Mouse (Mus musculus) adrenal gland, adult (tissue): ENCODE data around the gene Uspl1.
"Not testable (repeated sequence)": the region's sequence is repeated elsewhere in the genome, so short reads cannot be mapped to it uniquely, and the experiment has no call there.

Experiments
- DNase-seq, 2 experiments: peaks; one replicate each; pipeline ENCODE4 v3.0.0; 2022 to 2023; ENCODE audit warnings: low spot score in 1 of 2; ENCODE audit not compliant: inconsistent age in 2 of 2

Uspl1 gene

GRCm38 (mm10) chr5:149184104-149184843, at the start of gene Uspl1, which contains the start of gene Hmgb1:
Gene Uspl1 (plus strand): TSS chr5:149184350.
Gene Hmgb1 (minus strand): TSS chr5:149184489.
- DNase-seq, result peak; percentile 99

GRCm38 (mm10) chr5:149134751-149135454, 49.2 kb upstream of the Uspl1 start:
- DNase-seq, result no peak

GRCm38 (mm10) chr5:149135455-149136354, 48.4 kb upstream of the Uspl1 start:
- peak in 1 of 2 experiments; percentile 42 for DNase-seq

GRCm38 (mm10) chr5:149136933-149137365, 47.2 kb upstream of the Uspl1 start:
- peak in 1 of 2 experiments; percentile 37 for DNase-seq

GRCm38 (mm10) chr5:149137447-149137846, 46.7 kb upstream of the Uspl1 start:
- no peak for DNase-seq

- not testable (repeated sequence) for DNase-seq
Observed at GRCm38 (mm10) chr5:149138087-149138486, 46.1 kb upstream of the Uspl1 start.

GRCm38 (mm10) chr5:149140336-149140735, 43.8 kb upstream of the Uspl1 start:
- DNase-seq, result no peak

- not testable (repeated sequence) for DNase-seq
Observed at GRCm38 (mm10) chr5:149141155-149141554, 43.0 kb upstream of the Uspl1 start.

GRCm38 (mm10) chr5:149143766-149144375, 40.3 kb upstream of the Uspl1 start:
- peak; percentile 39 to 74 for DNase-seq

GRCm38 (mm10) chr5:149146691-149147090, 37.5 kb upstream of the Uspl1 start:
- no peak for DNase-seq

GRCm38 (mm10) chr5:149147386-149148000, 36.7 kb upstream of the Uspl1 start:
- no peak for DNase-seq

- no peak for DNase-seq
Observed at GRCm38 (mm10) chr5:149150882-149151281, 33.3 kb upstream of the Uspl1 start.

GRCm38 (mm10) chr5:149152063-149152773, 31.9 kb upstream of the Uspl1 start:
- peak in 1 of 2 experiments; percentile 39 for DNase-seq

GRCm38 (mm10) chr5:149152774-149153155, 31.4 kb upstream of the Uspl1 start:
- peak; percentile 35 to 53 for DNase-seq

- DNase-seq, result no peak
Observed at GRCm38 (mm10) chr5:149156886-149157563, 27.1 kb upstream of the Uspl1 start.

- DNase-seq, result no peak
Observed at GRCm38 (mm10) chr5:149159021-149159420, 25.1 kb upstream of the Uspl1 start.

GRCm38 (mm10) chr5:149160469-149160868, 23.7 kb upstream of the Uspl1 start:
- peak; percentile 31 to 80 for DNase-seq

- peak in 1 of 2 experiments; percentile 68 for DNase-seq
Observed at GRCm38 (mm10) chr5:149162890-149163289, 21.3 kb upstream of the Uspl1 start.

- DNase-seq, result peak in 1 of 2 experiments; percentile 42
Observed at GRCm38 (mm10) chr5:149164881-149165280, 19.3 kb upstream of the Uspl1 start.
